8 mouse cellular contexts compared by ENCODE assay signal in the genomic region with DNA sequence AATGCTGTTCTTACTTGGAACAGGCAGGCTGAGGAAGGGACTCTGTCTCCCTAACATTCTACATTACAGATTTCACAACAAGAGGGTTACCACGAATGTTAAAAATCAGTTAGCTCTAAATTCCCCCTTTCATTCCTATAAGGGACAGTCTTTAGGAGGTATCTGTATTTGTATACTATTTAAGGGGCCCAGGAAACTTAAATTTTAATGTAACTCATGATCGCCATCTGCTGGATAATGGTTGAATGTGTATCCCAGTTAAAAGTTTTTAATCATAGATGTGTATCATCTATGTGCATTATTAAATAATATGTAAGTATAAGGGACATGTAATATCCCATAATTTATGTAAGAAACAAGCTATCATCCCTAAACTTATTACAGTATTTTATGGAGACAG.
DNase-seq lines count a peak whose midpoint lies in the region; ATAC-seq lines count a peak whose summit lies in the region.

No protein-coding gene starts in this region.

- H3K4me3 ChIP-seq in kidney, embryonic 14.5 days (ENCODE audit: low read length), result no peak overlapping the region

- no peak overlapping the region for H3K4me2 ChIP-seq in kidney, embryonic 14.5 days (replicated peaks; ENCODE audit: low read depth, low read length)

- ATAC-seq in kidney, embryonic 14.5 days (ENCODE audit: low FRiP score, low TSS enrichment), result peak; percentile 38

- H3K27me3 ChIP-seq in kidney, embryonic 14.5 days (ENCODE audit: control insufficient read depth, insufficient read depth, low read length), result no peaks in the 10 kb centered on the region

- peaks cover 17% of the 10 kb centered on the region; the same call in 1 of the 2 replicates for H3K4me1 ChIP-seq in kidney, embryonic 14.5 days (ENCODE audit: control insufficient read depth, insufficient read depth, low read length)

- WGBS in kidney, embryonic 14.5 days, result 8% methylated on average over 2 of the region's 2 CpGs
- WGBS in large intestine, adult 2 months, result 18% methylated on average over 2 of the region's 2 CpGs

- H3K27ac ChIP-seq in kidney, embryonic 14.5 days (ENCODE audit: low read depth, low read length), result peak overlapping the region; percentile 71; the same call in 1 of the 2 replicates

- DNase-seq in kidney, postnatal 10 days, result no peak
- peak; percentile 11 for DNase-seq in ES-CJ7 (ENCODE audit: low read depth, low spot score)
- peak; percentile 54 for DNase-seq in NIH3T3 (ENCODE audit: low read depth)
- DNase-seq in large intestine, adult 2 months (ENCODE audit: low read depth, low spot score), result peak; percentile 0
- no peak for DNase-seq in spleen, postnatal 4 days (ENCODE audit: low spot score in 2 of 2)
- DNase-seq in urinary bladder, adult 2 months (ENCODE audit: low spot score), result no peak
- no peak for DNase-seq in right cerebral cortex, postnatal 14 days

- no peak overlapping the region for H3K9ac ChIP-seq in kidney, embryonic 14.5 days (ENCODE audit: low read depth, low read length)

- H3K9me3 ChIP-seq in kidney, embryonic 14.5 days (ENCODE audit: control insufficient read depth, low read length), result no peaks in the 10 kb centered on the region

- no peaks in the 10 kb centered on the region for H3K36me3 ChIP-seq in kidney, embryonic 14.5 days (ENCODE audit: control insufficient read depth, insufficient read depth, low read length)

Comparison
In these comparisons a context has a peak if more than half of its experiments do, and no peak if none do; other contexts are left out.
1. DNase-seq: peak in ES-CJ7 (single experiment), NIH3T3 (single experiment) and large intestine, adult 2 months (single experiment); none in kidney, postnatal 10 days (single experiment), spleen, postnatal 4 days (0 of 2), urinary bladder, adult 2 months (single experiment) and right cerebral cortex, postnatal 14 days (single experiment).